Mouse (Mus musculus) kidney, adult 2 months (tissue): Measurements from ENCODE around the gene Rnd2.

ENCODE experiments used
- CTCF ChIP-seq: fragments of 200-500 bp; conservative IDR thresholded peaks from 2 replicates; pipeline ENCODE4 v1.5.1; 2011; ENCODE audit warnings: low read depth, mild to moderate bottlenecking, control low read depth, low read length, moderate library complexity, mixed read lengths; ENCODE audit not compliant: insufficient read depth, insufficient read length
- POLR2A ChIP-seq: fragments of 200-500 bp; IDR thresholded peaks from one replicate; pipeline ENCODE4 v1.6.1; 2011; ENCODE audit warnings: low read depth, low read length, control low read depth

GRCm38 (mm10) chr11:101458217-101458616 is 6.6 kb upstream of the Rnd2 start:
- TF ChIP-seq POLR2A: no peak
- no peak for TF ChIP-seq CTCF
